Mouse (Mus musculus) megakaryocyte progenitor cell, adult 5-6 weeks (primary cell): ENCODE data around the gene Fbxl16. TPM values are rescaled to one million over a fixed set of nuclear protein-coding genes. Genes with fewer than 3 reads are reported as not detected.

Experiments
- ATAC-seq: replicated peaks from 2 replicates; pipeline ENCODE4 v1.8.0; 2016; ENCODE audit warnings: mild to moderate bottlenecking, moderate TSS enrichment, inconsistent platforms; ENCODE audit not compliant: poor library complexity
- total RNA-seq, 2 experiments: library from RNA; stranded (forward) in 1 of 2; stranded (reverse) in 1 of 2; fragments of 157-497, 149-512 nt in 1 of 2; fragments of 200-1000 nt in 1 of 2; gene quantifications; 2 replicates each; pipeline versions ENCODE4 v1.2.3 to v1.2.4; 2015 to 2017

Fbxl16 gene
- total RNA-seq, 2 experiments from 2014 or later = not detected

DNA sequence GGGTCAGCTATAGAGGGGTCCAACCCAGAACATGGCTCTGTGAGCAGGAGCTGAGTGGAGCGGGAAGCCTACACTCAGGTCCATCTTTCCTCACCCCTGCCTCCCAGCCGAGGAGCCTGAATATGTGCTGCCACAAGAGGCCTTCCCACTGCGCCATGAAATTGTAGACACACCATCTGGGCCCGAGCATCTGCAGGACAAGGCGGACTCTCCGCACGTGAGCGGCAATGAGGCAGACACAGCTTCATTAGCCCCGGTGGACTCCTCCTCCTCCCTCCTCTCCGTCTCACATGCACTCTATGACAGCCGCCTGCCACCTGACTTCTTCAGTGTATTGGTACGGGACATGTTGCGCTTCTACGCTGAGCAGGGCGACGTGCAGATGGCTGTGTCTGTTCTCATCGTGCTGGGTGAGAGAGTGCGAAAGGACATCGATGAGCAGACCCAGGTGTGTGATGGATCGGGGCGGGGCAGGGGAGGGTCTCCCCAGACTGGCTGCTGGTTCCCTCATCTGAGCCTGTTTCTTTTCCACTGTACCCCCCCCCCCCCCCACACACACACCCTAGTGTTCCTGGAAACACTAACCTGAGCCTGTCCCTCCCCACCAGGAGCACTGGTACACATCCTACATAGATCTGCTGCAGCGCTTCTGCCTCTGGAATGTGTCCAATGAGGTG, 18.8 kb downstream of the Fbxl16 start:
- ATAC-seq = no peak

DNA sequence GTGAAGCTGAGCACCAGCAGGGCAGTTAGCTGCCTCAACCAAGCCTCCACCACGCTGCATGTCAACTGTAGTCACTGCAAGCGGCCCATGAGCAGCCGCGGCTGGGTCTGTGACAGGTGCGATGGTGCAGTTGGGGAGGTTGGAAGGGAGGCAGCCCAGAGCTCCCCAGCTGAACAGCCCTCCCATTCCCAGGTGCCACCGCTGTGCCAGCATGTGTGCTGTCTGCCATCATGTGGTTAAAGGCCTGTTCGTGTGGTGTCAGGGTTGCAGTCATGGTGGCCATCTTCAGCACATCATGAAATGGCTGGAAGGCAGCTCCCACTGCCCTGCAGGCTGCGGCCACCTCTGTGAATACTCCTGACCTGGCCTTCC, 19.3 kb downstream of the Fbxl16 start:
- no peak for ATAC-seq

DNA sequence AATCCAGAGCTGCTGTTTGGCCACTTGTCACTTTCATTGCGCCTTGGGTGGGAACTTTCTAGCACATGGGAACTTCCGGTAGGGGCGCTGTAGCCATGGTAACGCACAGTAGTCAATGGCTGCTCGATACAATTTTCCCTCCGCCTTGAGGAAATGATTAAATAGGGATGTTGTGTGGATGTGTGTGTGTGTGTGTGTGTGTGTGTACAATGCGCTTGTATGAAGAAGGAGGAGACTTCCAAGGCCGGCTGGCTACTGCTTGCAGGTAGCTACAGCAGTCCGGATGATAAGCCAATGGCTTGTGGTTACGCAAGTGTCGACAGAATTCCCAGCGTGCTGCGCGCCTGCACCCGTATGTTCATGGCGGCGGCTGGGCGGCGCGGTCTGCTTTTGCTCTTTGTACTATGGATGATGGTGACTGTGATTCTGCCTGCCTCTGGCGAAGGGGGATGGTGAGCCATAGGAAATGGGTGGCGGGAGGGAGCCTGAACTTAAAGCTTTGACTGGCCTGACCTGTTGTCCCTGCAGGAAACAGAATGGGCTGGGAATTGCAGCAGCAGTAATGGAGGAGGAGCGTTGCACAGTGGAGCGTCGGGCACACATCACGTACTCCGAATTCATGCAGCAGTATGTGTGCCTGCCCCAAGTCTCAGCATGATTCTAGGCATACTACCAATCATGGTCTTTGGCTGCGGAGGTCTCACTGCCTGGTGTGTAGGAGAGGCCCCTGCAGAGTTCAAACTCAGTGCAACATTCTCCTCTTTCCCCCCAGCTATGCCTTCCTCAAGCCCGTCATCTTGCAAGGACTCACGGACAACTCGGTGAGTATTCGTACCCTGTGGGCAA, 20.1 kb downstream of the Fbxl16 start, which contains the start of gene Jmjd8:
Gene Jmjd8, plus strand, starts transcription at position 156 of the 846 bp plus-strand sequence.
- peak; percentile 56 for ATAC-seq

DNA sequence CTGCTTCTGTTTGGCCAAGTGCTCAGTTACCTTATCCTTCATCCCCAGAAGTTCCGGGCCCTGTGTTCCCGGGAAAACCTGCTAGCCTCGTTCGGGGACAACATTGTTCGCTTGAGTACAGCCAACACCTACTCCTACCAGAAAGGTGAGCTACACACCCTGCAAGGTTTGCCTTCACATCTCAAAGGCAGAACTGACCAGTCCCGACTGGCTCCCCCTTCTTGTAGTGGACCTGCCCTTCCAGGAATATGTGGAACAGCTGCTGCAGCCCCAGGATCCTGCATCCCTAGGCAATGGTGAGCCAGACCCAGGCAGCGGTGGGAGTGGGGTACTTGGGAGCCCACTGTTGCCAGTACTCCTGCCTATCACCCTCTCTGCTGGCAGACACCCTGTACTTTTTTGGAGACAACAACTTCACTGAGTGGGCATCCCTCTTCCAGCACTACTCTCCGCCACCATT, 20.7 kb downstream of the Fbxl16 start:
- ATAC-seq = no peak

DNA sequence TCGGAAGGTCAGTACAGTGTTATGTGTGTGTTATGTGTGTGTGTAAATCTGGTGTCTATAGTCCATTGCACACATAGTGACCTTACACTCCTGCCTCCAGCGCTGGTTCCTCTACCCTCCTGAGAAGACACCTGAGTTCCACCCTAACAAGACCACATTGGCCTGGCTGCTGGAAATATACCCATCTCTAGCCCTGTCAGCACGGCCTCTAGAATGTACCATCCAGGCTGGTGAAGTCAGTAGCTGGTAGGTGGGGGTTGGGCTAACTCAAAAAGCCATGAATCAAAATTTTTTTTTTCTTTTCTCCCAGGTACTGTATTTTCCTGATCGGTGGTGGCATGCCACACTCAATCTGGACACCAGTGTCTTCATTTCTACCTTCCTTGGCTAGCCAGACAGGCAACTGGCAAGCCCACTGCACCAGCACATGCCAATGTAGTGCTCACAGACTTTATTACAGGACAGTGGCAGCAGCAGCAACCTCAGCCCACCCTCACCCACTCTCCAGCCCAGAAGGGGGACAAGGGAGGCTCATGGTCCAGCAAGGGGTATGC, 21.4 kb downstream of the Fbxl16 start:
- ATAC-seq = no peak

DNA sequence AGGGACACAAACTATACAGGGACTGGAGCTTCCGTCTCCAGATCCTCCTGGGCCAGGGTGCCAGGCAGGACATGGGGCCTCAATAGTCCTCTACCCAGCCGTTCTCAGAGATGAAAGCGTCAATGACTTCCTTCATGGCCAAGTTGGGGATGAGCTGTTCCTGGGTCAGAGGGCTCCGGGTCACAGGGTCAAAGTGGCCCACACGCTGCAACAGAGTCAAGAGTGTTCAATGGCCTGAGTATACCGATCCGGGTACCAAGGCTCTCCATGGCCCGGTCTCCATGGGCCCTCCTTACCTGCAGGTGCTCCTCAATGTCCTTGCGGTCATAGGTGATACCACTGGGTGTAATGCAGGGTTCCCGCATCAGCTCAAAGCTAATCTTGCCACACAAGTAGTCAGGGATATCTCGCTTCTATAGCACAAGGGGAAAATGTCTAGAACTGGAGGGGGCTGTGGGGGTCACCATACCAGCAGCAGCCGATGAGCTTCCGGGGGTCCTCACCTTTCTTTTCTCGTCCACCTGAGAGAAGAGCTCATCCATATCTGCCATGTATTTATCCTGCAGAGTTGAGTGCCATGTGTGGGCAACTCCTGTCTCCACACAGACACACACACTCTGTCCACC, 22.0 kb downstream of the Fbxl16 start:
- no peak for ATAC-seq

DNA sequence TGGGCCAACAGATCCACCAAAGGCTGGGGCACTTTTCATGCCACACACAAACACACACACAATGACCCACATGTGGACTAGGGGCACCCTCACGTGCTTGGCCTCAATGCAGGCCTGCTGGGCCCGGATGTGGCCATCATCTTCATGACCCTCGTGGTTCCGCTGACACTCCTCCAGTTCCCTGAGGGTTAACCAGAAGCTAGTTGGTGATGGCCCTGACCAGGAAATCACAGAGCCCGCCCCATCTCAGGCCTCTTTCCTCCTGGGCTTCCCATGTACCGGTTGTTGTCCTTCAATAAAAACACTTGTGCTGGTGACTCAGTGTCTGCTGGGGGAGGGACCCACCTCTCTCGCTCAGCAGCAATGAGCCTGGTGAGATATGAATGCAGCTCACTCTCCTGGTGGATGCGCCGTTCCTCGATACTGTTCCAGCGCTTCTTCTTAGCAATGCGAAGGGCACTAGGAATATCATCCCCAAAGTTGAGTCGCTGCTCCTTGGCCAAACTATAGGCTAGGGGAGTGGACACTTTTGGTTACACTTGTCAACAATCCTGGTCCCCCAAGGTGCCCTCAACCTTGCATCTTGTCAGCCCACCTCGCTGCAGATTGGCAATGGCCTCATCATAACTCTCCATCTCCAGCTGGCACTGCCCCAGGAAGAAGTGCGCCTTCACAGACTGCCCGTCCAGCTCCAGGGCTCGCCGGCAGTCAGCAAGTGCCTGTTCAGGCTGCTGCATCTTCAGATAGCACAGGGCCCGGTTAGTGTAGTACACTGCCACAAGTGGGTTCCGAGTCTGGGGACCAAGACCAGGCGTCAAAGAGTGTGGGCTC, 22.8 kb downstream of the Fbxl16 start:
- no peak for ATAC-seq

DNA sequence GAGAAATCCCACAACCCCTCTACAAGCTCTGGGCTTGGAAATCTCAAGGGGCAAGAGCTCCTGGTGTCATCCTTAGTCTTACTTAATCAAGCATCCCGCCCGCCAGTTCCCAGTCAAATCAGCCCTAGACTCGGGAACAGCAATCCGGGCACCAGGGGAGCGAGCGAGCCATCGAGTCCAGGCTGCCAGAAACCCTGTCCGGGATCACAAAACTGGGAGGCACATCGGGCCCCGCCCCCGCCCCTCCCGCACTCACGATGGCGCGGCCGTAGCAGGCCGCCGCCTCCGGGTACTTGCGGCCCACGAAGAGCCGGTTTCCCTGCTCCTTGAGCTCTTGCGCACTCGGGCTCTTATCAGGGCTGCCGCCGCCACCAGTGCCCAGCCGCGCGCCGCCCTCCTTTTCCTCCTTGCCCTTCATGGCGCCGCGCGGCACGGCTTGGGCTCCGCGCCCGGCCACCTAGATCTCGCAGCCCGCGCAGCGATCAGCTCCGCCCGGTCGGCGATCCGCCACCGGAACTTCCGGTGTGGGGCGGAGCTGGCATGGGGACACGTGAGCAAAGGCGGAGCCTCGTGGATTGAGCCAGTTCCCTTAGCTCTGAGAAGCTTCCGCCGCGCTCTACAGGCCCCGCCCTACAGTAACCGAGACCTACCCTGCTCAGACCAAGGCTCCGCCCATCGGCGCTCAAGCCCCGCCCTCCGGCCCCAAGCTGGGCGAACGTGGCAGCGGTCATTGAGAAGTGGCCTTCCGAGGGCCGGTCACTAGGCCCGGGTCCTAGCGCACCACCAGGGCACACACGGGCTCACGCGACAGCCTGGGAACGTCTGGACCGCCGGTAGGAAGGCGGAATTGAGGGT, 23.8 kb downstream of the Fbxl16 start:
- peak; percentile 71 for ATAC-seq

DNA sequence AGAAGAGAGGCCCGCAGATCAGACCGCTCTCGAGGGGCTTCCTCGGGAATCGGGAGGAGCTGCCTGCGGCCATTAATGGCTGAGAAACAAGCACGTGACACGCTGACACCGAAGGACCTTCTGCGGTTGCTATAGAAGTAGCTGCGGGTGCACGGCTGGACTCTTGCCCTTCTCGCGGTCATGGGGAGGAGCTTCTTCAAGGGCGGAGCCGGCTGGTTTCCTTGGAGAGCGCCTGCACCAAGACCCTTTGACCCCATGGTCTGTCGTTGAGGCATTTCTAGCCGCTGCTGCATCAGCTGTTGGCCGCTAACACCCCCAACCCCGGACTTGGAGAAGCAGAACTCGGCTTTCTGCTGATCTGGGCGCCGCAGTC, 24.4 kb downstream of the Fbxl16 start, which contains the start of gene Stub1:
Gene Stub1, minus strand, starts transcription at position 114 of the 373 bp plus-strand sequence.
- ATAC-seq = peak; percentile 38

DNA sequence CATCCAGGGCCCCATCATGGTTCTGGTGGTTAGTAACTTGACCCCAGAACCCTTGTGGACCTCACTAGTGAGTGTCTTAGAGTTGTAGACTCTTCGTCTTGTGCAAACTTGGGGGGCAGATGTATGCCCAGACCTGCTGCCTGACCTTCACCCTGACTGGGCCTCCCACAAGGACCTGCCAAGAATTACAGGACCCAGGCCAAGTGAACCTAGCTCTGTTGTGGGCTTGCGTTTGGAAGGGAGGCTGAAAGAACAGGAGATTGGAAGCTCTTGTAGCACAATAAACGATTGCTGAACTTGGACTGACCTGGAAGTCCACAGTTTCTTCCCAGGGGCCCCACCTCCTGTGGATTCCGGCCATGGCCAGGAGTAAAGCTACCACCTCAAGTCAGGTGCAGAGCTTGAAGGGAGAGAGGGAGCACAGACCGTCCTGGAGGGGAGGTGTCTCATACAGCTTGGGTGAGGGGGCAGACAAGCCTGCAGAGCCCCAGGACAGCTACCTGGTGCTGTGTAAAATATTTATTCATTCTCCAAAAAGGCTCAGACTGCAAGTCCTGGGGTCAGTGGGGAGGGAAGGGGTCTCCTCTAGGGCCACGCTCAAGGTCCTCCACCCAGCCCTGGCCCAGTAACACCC, 25.2 kb downstream of the Fbxl16 start:
- ATAC-seq = no peak

DNA sequence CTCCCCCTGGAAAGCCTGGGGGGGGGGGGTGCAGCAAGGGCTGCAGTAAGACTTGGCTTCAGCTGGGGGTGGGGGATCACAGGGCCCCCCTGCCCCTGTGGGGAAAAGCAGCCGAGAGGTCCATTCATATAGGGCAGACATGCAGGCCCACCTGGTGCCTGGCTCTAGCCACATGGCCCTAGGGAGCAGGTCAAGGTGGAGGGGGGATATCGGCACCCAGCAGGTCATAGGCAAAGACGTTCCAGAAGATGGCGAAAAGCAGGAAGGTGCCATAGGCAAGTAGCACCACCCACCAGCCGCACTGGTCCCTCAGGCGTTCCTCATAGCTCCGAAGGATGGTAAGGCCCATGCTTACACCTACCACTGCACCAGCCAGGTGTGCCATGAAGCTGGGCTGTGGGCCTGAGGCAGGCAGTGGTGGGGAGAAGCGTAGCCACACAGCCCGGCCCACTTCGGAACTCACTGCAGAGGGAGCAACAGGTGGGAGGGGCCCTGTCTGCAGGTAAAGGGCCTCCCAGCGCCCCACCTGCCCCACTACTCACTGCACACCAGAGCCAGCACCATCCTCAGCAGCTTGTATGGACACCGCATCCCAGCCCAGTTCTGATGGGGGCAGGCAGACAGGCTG, 25.8 kb downstream of the Fbxl16 start:
- no peak for ATAC-seq

DNA sequence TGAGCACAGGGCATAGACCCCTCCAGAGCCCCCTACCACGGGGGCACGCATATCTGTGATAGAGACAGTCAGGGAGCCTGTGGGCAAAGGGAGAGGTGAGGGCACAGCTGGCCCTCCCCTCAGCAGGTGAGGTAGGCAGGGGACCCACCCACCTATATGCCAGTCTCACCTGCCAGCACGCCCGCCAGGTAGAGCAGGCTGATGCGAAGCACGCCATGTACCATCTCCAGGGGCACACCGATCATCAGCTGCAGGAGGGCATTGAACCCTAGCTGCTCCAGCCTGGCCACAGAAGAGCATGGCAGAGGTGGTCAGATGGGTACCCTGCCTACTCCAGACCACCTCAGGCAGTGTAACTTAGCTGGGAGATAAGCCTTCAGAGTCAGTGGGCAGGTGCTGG, 26.4 kb downstream of the Fbxl16 start:
- no peak for ATAC-seq

DNA sequence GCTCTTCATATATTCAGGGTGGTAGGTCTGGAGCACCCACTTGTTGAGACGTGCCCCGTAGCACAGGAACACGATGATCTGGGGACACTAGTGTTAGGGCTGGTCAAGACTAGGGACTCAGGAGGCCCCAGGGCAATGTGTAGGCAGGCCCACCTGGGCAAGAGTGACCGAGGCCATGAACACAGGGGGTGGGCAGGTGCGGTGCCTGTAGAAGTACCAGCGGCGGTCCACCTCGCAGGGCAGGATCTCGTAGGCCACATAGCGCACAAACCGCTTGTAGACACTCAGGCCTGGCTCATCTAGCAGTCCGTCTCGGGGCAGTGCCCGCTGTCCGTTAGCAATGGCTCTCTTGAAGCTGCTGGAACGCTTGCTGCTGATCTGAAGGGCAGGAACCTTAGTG, 26.9 kb downstream of the Fbxl16 start:
- ATAC-seq = no peak

DNA sequence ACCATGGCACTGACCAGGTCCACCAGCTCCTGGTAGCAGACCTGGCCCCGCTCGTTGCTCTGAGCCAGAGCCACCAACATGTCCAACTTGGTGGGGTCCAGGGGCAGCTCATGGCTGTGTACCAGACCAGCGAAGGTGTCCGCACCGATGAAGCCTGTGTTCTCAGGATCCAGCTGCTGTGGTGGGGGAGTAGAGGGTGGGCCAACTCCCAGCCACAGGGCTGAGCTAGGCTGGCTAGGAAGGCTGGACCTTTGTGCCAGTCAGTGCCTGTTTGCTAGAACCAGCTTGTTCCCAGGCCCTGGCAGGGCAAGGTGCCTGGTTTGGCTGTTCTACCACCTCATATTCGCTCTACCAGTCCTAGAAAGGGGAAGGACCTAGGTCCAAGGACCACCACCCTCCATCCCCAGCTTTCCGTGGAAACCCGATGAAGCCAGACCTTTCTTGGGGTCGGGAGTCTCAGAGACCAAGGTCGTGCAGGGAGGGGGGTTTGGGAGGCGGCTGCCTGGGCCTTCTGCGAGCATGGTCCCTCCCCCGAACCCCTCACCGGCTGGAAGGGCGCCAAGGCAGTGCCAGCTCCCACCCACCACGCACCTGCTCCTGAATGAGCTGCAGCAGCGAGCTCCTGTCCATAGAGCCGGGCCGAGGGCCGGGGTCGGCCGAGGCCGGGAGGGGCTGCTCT, 27.7 kb downstream of the Fbxl16 start:
- no peak for ATAC-seq

DNA sequence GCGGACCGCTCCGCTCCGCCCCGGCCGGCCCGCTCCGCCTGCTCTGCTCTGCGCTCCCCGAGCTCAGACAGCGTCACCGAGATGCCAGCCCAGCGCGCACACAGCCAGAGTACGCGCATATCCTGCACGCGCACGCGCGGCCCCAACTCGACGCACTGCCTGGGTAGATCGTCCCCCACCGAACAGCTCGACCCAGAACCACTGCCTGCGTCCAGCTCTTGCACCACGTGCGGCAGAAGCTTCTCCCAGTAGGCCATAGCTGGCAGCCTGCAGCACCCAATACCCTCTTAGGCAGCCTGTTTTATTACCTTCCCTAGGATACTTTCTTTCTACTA, 28.2 kb downstream of the Fbxl16 start, which contains the start of gene Rhbdl1:
Gene Rhbdl1, minus strand, starts transcription at position 220 of the 335 bp plus-strand sequence.
- peak; percentile 48 for ATAC-seq

DNA sequence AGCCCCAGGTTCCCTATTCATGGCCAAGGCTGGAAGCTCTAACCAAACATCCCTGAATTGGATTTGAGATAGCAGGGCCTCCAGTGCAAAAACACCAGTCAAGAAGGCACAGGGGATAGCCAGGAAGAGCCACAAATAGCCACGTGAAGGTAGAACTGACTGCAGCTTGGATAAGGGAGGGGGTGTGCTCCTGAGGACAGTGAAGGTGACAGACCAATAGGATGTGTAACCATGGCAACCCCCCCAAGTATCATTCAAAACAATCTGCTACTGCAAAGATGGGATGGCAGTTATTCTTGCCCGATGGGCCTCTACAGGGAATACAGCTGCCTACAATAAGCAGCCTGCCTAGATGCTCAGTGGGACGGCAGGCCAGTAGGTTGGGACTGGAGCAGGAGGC, 28.6 kb downstream of the Fbxl16 start:
- no peak for ATAC-seq

DNA sequence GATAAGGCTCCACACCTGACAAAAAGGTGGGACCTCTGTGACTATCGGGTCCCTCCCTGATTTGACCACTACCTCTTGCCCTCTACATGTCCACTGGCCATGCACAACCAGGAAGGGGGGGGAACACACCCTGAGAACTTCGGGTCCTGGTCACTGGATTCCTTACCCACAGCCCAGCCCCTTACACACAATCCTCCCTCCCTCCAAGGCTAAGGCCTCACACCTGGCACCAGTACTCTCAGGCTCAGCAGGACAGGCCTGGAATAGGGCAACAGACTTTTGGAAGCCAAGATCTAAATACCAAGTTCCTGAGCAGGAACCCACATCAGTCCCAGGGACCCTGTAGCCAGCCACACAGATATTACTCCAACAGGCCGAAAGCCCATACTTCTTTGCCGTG, 30.0 kb downstream of the Fbxl16 start:
- ATAC-seq = no peak
